Mouse (Mus musculus) MEL (cell line): ENCODE results near the gene Ubc. TPM values are rescaled to one million over a fixed set of nuclear protein-coding genes. Genes with fewer than 3 reads are reported as not detected.
A peak's percentile ranks its signal among the peaks of the same experiment; 100 is the strongest.

Source experiments
- DNase-seq: peaks from one replicate; pipeline ENCODE4 v3.0.0; 2011; ENCODE audit warnings: low read depth, low spot score
- H3K27ac ChIP-seq: 2 replicates; pipeline ENCODE4 v1.5.1; 2012; ENCODE audit warnings: low read depth, mild to moderate bottlenecking, control low read depth, low read length, moderate library complexity; ENCODE audit not compliant: control insufficient read depth
- H3K27me3 ChIP-seq, 2 experiments: fragments of 150-350 bp in 1 of 2; sonication (generic) in 1 of 2; 2 replicates each; pipeline ENCODE4 v1.6.1; 2012; ENCODE audit warnings: low read length in 2 of 2, mild to moderate bottlenecking in 2 of 2, improper control_type of control experiment in 1 of 2, moderate library complexity in 1 of 2; ENCODE audit not compliant: insufficient read depth in 2 of 2, control insufficient read depth in 1 of 2
- H3K36me3 ChIP-seq, 2 experiments: 2 replicates each; pipeline ENCODE4 v1.6.1; 2012 to 2014; ENCODE audit warnings: low read length in 2 of 2, improper control_type of control experiment in 1 of 2, inconsistent platforms in 1 of 2, mild to moderate bottlenecking in 1 of 2; ENCODE audit not compliant: insufficient read depth in 2 of 2, control insufficient read depth in 1 of 2
- H3K4me1 ChIP-seq, 2 experiments: fragments of 150-350 bp in 1 of 2; sonication (generic) in 1 of 2; 2 replicates each; pipeline ENCODE4 v1.6.1; 2012; ENCODE audit warnings: low read length in 2 of 2, improper control_type of control experiment in 1 of 2, mild to moderate bottlenecking in 1 of 2; ENCODE audit not compliant: insufficient read depth in 2 of 2, control insufficient read depth in 1 of 2
- H3K4me3 ChIP-seq, 2 experiments: fragments of 150-350 bp in 1 of 2; sonication (generic) in 1 of 2; 2 replicates each; pipeline ENCODE4 v1.5.1; 2012; ENCODE audit warnings: low read depth in 2 of 2, low read length in 2 of 2, mild to moderate bottlenecking in 2 of 2, moderate library complexity in 2 of 2, control low read depth in 1 of 2, improper control_type of control experiment in 1 of 2; ENCODE audit not compliant: control insufficient read depth in 1 of 2, insufficient read depth in 1 of 2
- H3K79me2 ChIP-seq: 2 replicates; pipeline ENCODE4 v1.6.1; 2012; ENCODE audit warnings: mild to moderate bottlenecking, low read length, moderate library complexity; ENCODE audit not compliant: control insufficient read depth, poor library complexity, insufficient read depth
- H3K9ac ChIP-seq: 2 replicates; pipeline ENCODE4 v1.6.1; 2012; ENCODE audit warnings: low read depth, mild to moderate bottlenecking, control low read depth, low read length, moderate library complexity; ENCODE audit not compliant: control insufficient read depth, poor library complexity, severe bottlenecking
- H3K9me3 ChIP-seq: fragments of 150-350 bp; sonication (generic); replicated peaks from 2 replicates; pipeline ENCODE4 v1.6.1; 2012; ENCODE audit warnings: mild to moderate bottlenecking, low read length, improper control_type of control experiment, moderate library complexity; ENCODE audit not compliant: insufficient read depth
- BHLHE40 ChIP-seq: IDR thresholded peaks from 2 replicates; pipeline ENCODE4 v1.6.1; 2012; ENCODE audit warnings: low read depth, mild to moderate bottlenecking, inconsistent platforms, low read length, improper control_type of control experiment, borderline replicate concordance
- CHD1 ChIP-seq: IDR thresholded peaks from 2 replicates; pipeline ENCODE4 v1.6.1; 2012; ENCODE audit warnings: low read depth, mild to moderate bottlenecking, inconsistent platforms, low read length, improper control_type of control experiment
- CTCF ChIP-seq, 3 experiments: IDR thresholded peaks in 2 of 3; conservative IDR thresholded peaks in 1 of 3; 2 replicates each; pipeline ENCODE4 v1.5.1; 2011 to 2012; ENCODE audit warnings: low read length in 3 of 3, low read depth in 2 of 3, mild to moderate bottlenecking in 2 of 3, improper control_type of control experiment in 1 of 3, inconsistent platforms in 1 of 3, mixed read lengths in 1 of 3, moderate library complexity in 1 of 3; ENCODE audit not compliant: control insufficient read depth in 1 of 3, insufficient read depth in 1 of 3, poor library complexity in 1 of 3, severe bottlenecking in 1 of 3
- EP300 ChIP-seq, 2 experiments: IDR thresholded peaks; 2 replicates each; pipeline ENCODE4 v1.6.1; 2011; ENCODE audit warnings: improper control_type of control experiment in 2 of 2, low read length in 2 of 2, low read depth in 1 of 2, mild to moderate bottlenecking in 1 of 2
- ETS1 ChIP-seq: IDR thresholded peaks from 2 replicates; pipeline ENCODE4 v1.6.1; 2012; ENCODE audit warnings: low read depth, mild to moderate bottlenecking, inconsistent platforms, low read length, improper control_type of control experiment, moderate library complexity
- GATA1 ChIP-seq: IDR thresholded peaks from 2 replicates; pipeline ENCODE4 v1.6.1; 2011; ENCODE audit warnings: low read depth, low read length, improper control_type of control experiment
- HCFC1 ChIP-seq: IDR thresholded peaks from 2 replicates; pipeline ENCODE4 v1.6.1; 2012; ENCODE audit warnings: low read depth, mild to moderate bottlenecking, inconsistent platforms, low read length, improper control_type of control experiment, moderate library complexity
- JUND ChIP-seq: IDR thresholded peaks from 2 replicates; pipeline ENCODE4 v1.6.1; 2011; ENCODE audit warnings: low read depth, mild to moderate bottlenecking, improper control_type of control experiment, low read length
- KAT2A ChIP-seq: conservative IDR thresholded peaks from 2 replicates; pipeline ENCODE4 v1.6.1; 2012; ENCODE audit warnings: low read depth, low read length, improper control_type of control experiment, inconsistent platforms
- MAX ChIP-seq: IDR thresholded peaks from 2 replicates; pipeline ENCODE4 v1.6.1; 2011; ENCODE audit warnings: low read length, improper control_type of control experiment
- MAZ ChIP-seq: IDR thresholded peaks from 2 replicates; pipeline ENCODE4 v1.6.1; 2012; ENCODE audit warnings: low read depth, mild to moderate bottlenecking, inconsistent platforms, low read length, improper control_type of control experiment
- MEF2A ChIP-seq: IDR thresholded peaks from 2 replicates; pipeline ENCODE4 v1.6.1; 2014; ENCODE audit warnings: low read depth, mild to moderate bottlenecking, inconsistent platforms, low read length, improper control_type of control experiment; ENCODE audit not compliant: poor library complexity, insufficient replicate concordance, severe bottlenecking; ENCODE audit errors: extremely low read depth
- MXI1 ChIP-seq: IDR thresholded peaks from 2 replicates; pipeline ENCODE4 v1.6.1; 2011; ENCODE audit warnings: mild to moderate bottlenecking, low read depth, low read length, improper control_type of control experiment
- MYB ChIP-seq: IDR thresholded peaks from 2 replicates; pipeline ENCODE4 v1.6.1; 2011; ENCODE audit warnings: mild to moderate bottlenecking, low read depth, low read length, improper control_type of control experiment
- MYC ChIP-seq: IDR thresholded peaks from 2 replicates; pipeline ENCODE4 v1.6.1; 2011; ENCODE audit warnings: low read depth, mild to moderate bottlenecking, low read length, improper control_type of control experiment, moderate library complexity
- NELFE ChIP-seq: IDR thresholded peaks from 2 replicates; pipeline ENCODE4 v1.6.1; 2011; ENCODE audit warnings: low read depth, low read length, improper control_type of control experiment
- NRF1 ChIP-seq: IDR thresholded peaks from 2 replicates; pipeline ENCODE4 v1.6.1; 2014; ENCODE audit warnings: low read depth, mild to moderate bottlenecking, inconsistent platforms, low read length, improper control_type of control experiment, moderate library complexity; ENCODE audit not compliant: poor library complexity, insufficient read depth, severe bottlenecking
- RAD21 ChIP-seq: IDR thresholded peaks from 2 replicates; pipeline ENCODE4 v1.6.1; 2011; ENCODE audit warnings: mild to moderate bottlenecking, low read depth, low read length, improper control_type of control experiment
- SIN3A ChIP-seq: IDR thresholded peaks from 2 replicates; pipeline ENCODE4 v1.6.1; 2012; ENCODE audit warnings: low read length, improper control_type of control experiment, inconsistent platforms
- SMC3 ChIP-seq: IDR thresholded peaks from 2 replicates; pipeline ENCODE4 v1.6.1; 2011; ENCODE audit warnings: low read depth, low read length, improper control_type of control experiment
- TAL1 ChIP-seq: IDR thresholded peaks from 2 replicates; pipeline ENCODE4 v1.6.1; 2012; ENCODE audit warnings: mild to moderate bottlenecking, inconsistent platforms, low read length, moderate library complexity, mixed read lengths
- TBP ChIP-seq: IDR thresholded peaks from 2 replicates; pipeline ENCODE4 v1.8.0; 2011; ENCODE audit warnings: low read depth, low read length, improper control_type of control experiment
- TCF12 ChIP-seq: IDR thresholded peaks from 2 replicates; pipeline ENCODE4 v1.6.1; 2014; ENCODE audit warnings: low read depth, mild to moderate bottlenecking, inconsistent platforms, low read length, improper control_type of control experiment, moderate library complexity
- UBTF ChIP-seq: IDR thresholded peaks from 2 replicates; pipeline ENCODE4 v1.6.1; 2012; ENCODE audit warnings: low read depth, mild to moderate bottlenecking, inconsistent platforms, low read length, improper control_type of control experiment, moderate library complexity, borderline replicate concordance; ENCODE audit not compliant: insufficient read depth
- USF1 ChIP-seq: IDR thresholded peaks from 2 replicates; pipeline ENCODE4 v1.6.1; 2014; ENCODE audit warnings: low read depth, mild to moderate bottlenecking, inconsistent platforms, low read length, improper control_type of control experiment, moderate library complexity
- ZC3H11A ChIP-seq: IDR thresholded peaks from 2 replicates; pipeline ENCODE4 v1.6.1; 2012; ENCODE audit warnings: low read depth, mild to moderate bottlenecking, inconsistent platforms, low read length, improper control_type of control experiment
- ZKSCAN1 ChIP-seq: IDR thresholded peaks from 2 replicates; pipeline ENCODE4 v1.6.1; 2012; ENCODE audit warnings: low read depth, mild to moderate bottlenecking, inconsistent platforms, low read length, improper control_type of control experiment, moderate library complexity
- ZMIZ1 ChIP-seq: IDR thresholded peaks from 2 replicates; pipeline ENCODE4 v1.6.1; 2012; ENCODE audit warnings: low read depth, mild to moderate bottlenecking, inconsistent platforms, low read length, improper control_type of control experiment, moderate library complexity
- ZNF384 ChIP-seq: IDR thresholded peaks from 2 replicates; pipeline ENCODE4 v1.6.1; 2012; ENCODE audit warnings: low read depth, mild to moderate bottlenecking, inconsistent platforms, low read length, improper control_type of control experiment
- polyA plus RNA-seq, 2 experiments: library from polyadenylated mRNA; stranded (reverse) in 1 of 2; unstranded in 1 of 2; fragments of >175 nt in 1 of 2; fragments of >200 nt in 1 of 2; gene quantifications; 2 replicates each; pipeline versions ENCODE4 v1.2.1 to v1.2.4; 2012; ENCODE audit warnings: low replicate concordance in 2 of 2, low read depth in 1 of 2; ENCODE audit not compliant: insufficient read length in 2 of 2, insufficient read depth in 1 of 2, missing spikeins in 1 of 2
- total RNA-seq: library from RNA; depleted of rRNA; stranded (reverse); fragments of 300-350 nt; gene quantifications from 2 replicates; pipeline ENCODE4 v1.2.3, GENCODE M21; 2012

Ubc gene
- total and polyA plus RNA-seq, 3 experiments: 113 to 1,075 (median 511) TPM

GRCm38 (mm10) chr5:125370950-125371693 is 18.9 kb downstream of the Ubc start (continued):
- TF ChIP-seq ZMIZ1 (peak; percentile 59; the same call in 1 of the 2 replicates), ZNF384 (no peak), MAX (no peak), SIN3A (no peak), ZC3H11A (no peak), USF1 (no peak), NRF1 (no peak), TAL1 (peak; percentile 45), ZKSCAN1 (no peak), MEF2A (no peak)

GRCm38 (mm10) chr5:125368568-125368967 is 21.4 kb downstream of the Ubc start:
- peak; percentile 82 for TF ChIP-seq SIN3A
- peak; percentile 57; the same call in 1 of the 2 replicates for TF ChIP-seq MXI1
- TF ChIP-seq SMC3: peak; percentile 93
- TF ChIP-seq MYC: 0 out of 2 replicates have a peak, but pooled peaks have one; percentile 55
- TF ChIP-seq JUND: 0 out of 2 replicates have a peak, but pooled peaks have one; percentile 34
- peak; percentile 51; the same call in 1 of the 2 replicates for TF ChIP-seq BHLHE40
- peak; percentile 94 for TF ChIP-seq ZC3H11A
- peak; percentile 46 for TF ChIP-seq HCFC1
- no peak for TF ChIP-seq UBTF
- no peak for TF ChIP-seq KAT2A
- peak; percentile 58 for TF ChIP-seq ZNF384
- TF ChIP-seq NELFE: no peak
- TF ChIP-seq ZMIZ1: no peak
- no peak for TF ChIP-seq GATA1
- TF ChIP-seq USF1: no peak
- no peak for TF ChIP-seq TCF12
- peak; percentile 89 for TF ChIP-seq RAD21
- peak; percentile 11 to 22; a peak in 1 of 4 replicates for TF ChIP-seq EP300 (IDR thresholded peaks at IDR 0.05; ENCODE audit: low read depth in 1 of 2, low read length in 2 of 2)
- TF ChIP-seq CTCF (IDR thresholded peaks at IDR 0.05 in 2 of 3, conservative IDR thresholded peaks at IDR 0.05 in 1 of 3; ENCODE audit: control insufficient read depth in 1 of 3, insufficient read depth in 1 of 3, low read depth in 2 of 3, low read length in 3 of 3, poor library complexity in 1 of 3, severe bottlenecking in 1 of 3): peak; percentile 74 to 89 (median 77)
- TF ChIP-seq MAZ: peak; percentile 82
- TF ChIP-seq MYB: no peak
- 0 out of 2 replicates have a peak, but pooled peaks have one; percentile 41 for TF ChIP-seq TBP
- 0 out of 2 replicates have a peak, but pooled peaks have one; percentile 68 for TF ChIP-seq CHD1
- TF ChIP-seq MEF2A: 0 out of 2 replicates have a peak, but pooled peaks have one; percentile 19
- peak; percentile 41; the same call in 1 of the 2 replicates for TF ChIP-seq ETS1
- Histone ChIP-seq H3K27ac (no peak overlapping the region), H3K36me3 (no peaks in the 10 kb centered on the region; a peak in 2 of 4 replicates), H3K27me3 (no peaks in the 10 kb centered on the region), H3K9ac (no peak overlapping the region), H3K9me3 (no peaks in the 10 kb centered on the region), H3K4me1 (peaks cover 2 to 11% of the 10 kb centered on the region in 2 experiments; a peak in 3 of 4 replicates), H3K4me3 (no peak overlapping the region), H3K79me2 (no peaks in the 10 kb centered on the region)
- DNase-seq: peak; percentile 96
